Mouse (Mus musculus) megakaryocyte-erythroid progenitor cell, adult 5-6 weeks (primary cell): ENCODE measurements around the gene Gm3415. TPM values are rescaled to one million over a fixed set of nuclear protein-coding genes. Genes with fewer than 3 reads are reported as not detected.
"Not testable (repeated sequence)": the region's sequence is repeated elsewhere in the genome, so short reads cannot be mapped to it uniquely, and the experiment has no call there.

Experiments used
- ATAC-seq: replicated peaks from 2 replicates; pipeline ENCODE4 v1.8.0; 2016; ENCODE audit warnings: mild to moderate bottlenecking, inconsistent platforms; ENCODE audit not compliant: severe bottlenecking, poor library complexity, low FRiP score, low TSS enrichment
- total RNA-seq, 2 experiments: library from RNA; stranded (forward) in 1 of 2; stranded (reverse) in 1 of 2; fragments of 200-1000, 215-1000 nt in 1 of 2; fragments of >200 nt in 1 of 2; fragmentation: Nextera tagmentation in 1 of 2; gene quantifications; 2 replicates each; pipeline ENCODE4 v1.2.3; 2014 to 2017

Gene Gm3415
- total RNA-seq (2014; fragmentation: Nextera tagmentation) (not detected in 2 replicates), total RNA-seq (2017) (not detected in 2 replicates)

- not testable (repeated sequence) for ATAC-seq
Measured at GRCm38 (mm10) chr5:146555836-146556235, at the start of gene Gm3415. TSS of gene Gm3415 (plus strand) at chr5:146556136.

DNA sequence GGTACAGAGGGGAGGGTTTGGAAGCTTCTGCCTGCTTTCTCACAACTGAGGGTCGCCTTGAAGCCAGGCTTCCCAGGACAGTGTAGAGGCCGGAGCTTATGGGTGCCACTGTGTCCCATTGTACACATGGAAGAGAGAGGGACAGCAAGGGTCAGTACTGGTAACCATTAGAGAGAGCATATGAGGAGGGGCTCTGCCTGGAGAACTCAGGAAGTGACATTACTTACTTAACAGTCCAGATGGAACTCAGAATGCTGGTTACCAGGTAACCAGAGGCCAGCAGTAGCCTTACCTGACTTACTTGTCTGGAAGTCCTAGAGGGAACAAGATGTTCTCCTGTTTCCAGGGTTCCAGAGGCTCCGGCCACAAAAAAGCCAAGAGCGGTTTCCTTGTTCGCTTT, 42.1 kb upstream of the Gm3415 start, which contains the start of gene Gm3402:
Gene Gm3402, plus strand, starts transcription at position 301 of the 400 bp plus-strand sequence.
- ATAC-seq, result not testable (repeated sequence)

DNA sequence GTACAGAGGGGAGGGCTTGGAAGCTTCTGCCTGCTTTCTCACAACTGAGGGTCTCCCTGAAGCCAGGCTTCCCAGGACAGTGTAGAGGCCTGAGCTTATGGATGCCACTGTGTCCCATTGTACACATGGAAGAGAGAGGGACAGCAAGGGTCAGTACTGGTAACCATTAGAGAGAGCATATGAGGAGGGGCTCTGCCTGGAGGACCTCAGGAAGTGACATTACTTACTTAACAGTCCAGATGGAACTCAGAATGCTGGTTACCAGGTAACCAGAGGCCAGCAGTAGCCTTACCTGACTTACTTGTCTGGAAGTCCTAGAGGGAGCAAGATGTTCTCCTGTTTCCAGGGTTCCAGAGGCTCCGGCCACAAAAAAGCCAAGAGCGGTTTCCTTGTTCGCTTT, 30.4 kb upstream of the Gm3415 start, which contains the start of gene Gm3404:
Gene Gm3404, plus strand, starts transcription at position 301 of the 400 bp plus-strand sequence.
- ATAC-seq, result not testable (repeated sequence)

- ATAC-seq, result not testable (repeated sequence)
Measured at GRCm38 (mm10) chr5:146537347-146537746, 18.6 kb upstream of the Gm3415 start, which contains the start of gene Gm3409. TSS of gene Gm3409 (plus strand) at chr5:146537647.

DNA sequence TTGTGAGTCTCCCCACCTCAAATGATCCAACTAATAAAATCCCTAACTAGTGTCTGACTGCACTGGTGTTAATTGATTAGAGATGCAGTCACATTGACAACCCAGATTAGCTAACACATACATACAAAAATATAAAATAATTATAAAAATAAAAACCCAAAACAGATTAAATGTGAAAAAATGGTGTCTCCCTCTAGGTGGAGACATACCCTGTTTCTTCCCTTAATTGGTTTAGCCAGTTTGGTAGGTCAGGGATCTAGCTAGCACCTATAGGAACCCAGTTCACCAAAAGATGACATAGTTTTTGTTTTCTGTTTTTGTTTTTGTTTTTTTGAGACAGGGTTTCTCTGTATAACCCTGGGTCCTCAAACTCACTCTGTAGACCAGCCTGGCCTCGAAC, 8.3 kb downstream of the Gm3415 start:
- no peak for ATAC-seq

- ATAC-seq, result 0 out of 2 replicates have a peak, but pooled peaks have one; percentile 52
Measured at GRCm38 (mm10) chr5:146567054-146567453, 11.1 kb downstream of the Gm3415 start.

DNA sequence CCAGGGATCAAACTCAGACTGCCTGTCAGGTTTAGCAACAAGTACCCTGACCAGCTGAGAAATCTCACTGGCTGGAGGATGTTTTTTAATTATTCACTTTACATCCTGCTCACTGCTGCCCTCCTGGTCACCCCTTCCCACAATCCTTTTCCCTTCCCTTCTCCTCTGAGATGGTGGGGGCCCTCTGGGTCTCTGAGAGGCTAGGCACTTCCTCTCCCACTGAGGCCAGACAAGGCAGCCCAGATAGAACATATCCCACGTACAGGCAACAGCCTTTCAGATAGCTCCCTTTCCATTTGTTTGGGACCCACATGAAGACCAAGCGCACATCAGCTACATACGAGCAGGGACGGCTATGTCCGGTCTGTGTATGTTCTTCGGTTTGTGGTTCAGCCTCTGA, 14.2 kb downstream of the Gm3415 start:
- ATAC-seq, result not testable (repeated sequence)

DNA sequence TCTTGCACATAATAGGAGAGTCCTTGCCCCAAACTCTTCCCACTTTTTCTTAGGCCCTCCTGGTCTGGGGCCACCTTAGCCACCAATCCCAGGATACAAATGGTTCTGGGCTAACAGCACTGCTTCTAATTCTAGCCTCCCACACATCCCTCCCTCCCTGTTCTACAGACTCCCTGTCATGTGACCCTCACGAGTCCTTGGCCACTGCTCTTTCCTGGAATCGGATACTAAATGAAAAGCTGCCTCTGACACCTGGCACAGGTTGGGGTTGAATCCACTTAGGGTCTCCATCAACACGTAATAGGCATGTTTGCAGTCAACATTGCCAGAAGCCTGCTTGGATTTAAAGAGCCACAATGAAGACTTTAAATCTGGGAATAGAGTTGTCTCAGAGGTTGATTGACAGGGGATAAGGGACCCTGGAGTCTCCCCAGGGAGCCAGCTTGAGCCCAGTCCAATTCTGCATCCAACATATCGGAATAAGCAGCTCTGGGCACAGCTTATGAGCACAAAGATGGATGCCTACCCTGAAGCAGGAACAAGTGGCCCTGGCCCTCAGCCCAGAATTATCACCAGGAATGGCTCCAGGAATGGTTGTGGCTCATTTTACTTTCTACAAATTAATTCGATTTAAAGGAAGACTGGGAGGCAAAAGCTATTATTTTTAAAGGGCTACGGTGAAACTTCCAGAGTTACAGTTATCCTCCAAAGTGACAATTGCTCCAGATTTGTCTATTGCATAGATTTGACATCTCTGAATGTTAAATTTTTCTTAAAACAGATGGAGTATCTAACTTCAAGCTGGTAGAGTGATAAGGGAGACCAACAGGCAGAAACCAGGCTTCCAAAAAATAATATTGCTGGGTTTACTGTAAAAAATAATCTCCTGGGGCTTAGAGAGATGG, 16.1 kb downstream of the Gm3415 start:
- ATAC-seq, result not testable (repeated sequence)

DNA sequence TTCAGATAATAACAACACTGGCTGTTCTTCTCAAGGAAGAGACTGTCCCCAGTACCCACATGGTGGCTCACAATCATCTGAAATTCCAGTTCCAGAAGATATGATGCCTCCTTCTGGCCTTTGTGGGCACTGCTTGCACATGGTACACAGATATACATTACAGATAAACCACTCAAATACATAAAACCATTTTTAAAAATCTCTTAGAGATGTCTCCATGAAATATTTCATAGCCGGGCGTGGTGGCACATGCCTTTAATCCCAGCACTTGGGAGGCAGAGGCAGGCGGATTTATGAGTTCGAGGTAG, 16.8 kb downstream of the Gm3415 start:
- ATAC-seq, result not testable (repeated sequence)

DNA sequence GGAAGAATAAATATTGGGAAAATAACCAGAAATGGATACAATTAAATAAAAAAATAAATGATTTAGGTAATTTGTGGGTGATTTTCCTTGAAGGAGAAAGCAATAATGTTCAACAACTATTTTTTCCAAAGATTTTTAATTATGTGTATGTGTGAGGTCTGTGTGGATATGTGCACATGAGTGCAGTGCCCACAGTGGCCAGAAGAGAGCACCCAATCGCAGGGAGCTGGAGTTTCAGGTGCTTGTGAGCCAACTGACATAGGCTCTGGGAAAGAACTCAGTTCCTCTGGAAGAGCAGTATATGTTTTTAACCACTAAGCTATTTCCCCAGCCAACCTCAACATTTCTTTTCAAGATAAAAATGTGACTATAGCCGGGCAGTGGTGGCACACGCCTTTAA, 20.7 kb downstream of the Gm3415 start:
- ATAC-seq, result no peak

DNA sequence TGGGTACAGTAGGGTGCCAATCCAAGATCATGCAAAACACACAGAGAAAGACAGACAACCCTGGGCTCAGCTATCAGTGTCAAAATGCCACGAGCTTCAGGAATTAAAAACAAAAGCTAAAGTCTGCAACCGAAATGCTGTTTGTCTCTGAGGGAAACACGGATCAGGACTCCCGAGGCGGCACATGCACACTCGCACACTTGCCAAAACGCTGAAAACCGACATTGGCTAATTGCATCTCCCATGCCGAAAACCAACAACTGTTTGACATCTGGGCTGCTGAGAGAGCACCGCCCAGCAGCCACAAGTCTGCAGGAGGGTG, 28.2 kb downstream of the Gm3415 start:
- no peak for ATAC-seq

- ATAC-seq, result no peak
Measured at GRCm38 (mm10) chr5:146584478-146585306, 28.8 kb downstream of the Gm3415 start, which contains the start of gene Gpr12. TSS of gene Gpr12 (minus strand) at chr5:146585239.

- ATAC-seq, result no peak
Measured at GRCm38 (mm10) chr5:146585307-146585651, 29.3 kb downstream of the Gm3415 start.

DNA sequence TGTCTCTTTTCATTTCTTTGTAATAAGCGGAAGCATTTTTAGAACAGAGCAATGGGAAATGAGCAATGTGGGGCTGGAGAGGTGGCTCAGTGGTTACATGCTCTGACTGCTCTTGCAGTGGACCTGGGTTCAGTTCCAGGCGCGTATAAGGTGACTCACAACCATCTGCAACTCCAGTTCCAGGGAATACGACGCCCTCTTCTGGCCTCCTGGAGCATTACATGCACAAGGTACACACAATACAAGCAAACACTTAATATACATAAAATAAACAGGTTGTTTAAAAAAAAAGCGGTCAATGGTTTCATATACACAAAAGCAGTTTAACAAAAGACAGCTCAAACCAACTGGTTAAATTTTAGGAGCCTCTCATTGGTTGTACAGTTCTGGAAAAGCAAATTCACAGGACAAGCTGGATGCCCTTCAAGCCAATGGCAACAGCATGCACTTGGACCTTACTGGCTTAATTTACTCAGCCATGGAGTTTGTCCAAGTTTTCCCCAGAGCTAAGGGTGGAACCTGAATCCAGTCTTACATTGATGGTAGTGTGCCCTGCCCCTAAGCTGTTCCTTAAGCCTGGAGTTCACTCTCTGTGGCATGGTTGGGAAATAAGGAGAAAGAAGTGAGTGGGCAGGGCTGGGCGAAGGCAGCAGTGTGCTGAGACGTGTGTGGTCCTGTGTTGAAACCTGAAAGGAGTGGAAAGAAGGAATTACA, 30.6 kb downstream of the Gm3415 start:
- ATAC-seq, result no peak

GRCm38 (mm10) chr5:146590987-146591386, 35.1 kb downstream of the Gm3415 start:
- no peak for ATAC-seq

DNA sequence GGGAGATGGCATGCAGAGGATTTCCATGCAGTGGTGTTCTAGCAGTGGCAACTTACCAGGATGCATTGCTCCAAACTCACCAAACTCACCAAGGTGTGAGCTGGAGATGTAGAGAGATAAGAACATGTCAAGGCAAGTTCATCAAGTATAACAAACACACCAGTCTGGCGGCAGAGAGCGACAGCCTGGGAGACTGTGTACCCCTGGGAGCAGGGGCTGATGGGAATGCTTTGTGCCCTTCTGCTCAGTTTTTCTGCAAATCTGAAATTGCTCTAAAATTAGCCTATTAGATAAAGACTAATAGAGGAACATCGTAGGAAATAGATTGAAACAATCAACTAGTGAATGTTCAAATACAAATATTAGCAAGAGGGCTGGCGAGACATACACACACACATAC, 35.7 kb downstream of the Gm3415 start:
- no peak for ATAC-seq

GRCm38 (mm10) chr5:146592580-146592979, 36.6 kb downstream of the Gm3415 start:
- no peak for ATAC-seq

GRCm38 (mm10) chr5:146596612-146597502, 40.9 kb downstream of the Gm3415 start:
- ATAC-seq, result no peak

- no peak for ATAC-seq
Measured at GRCm38 (mm10) chr5:146597503-146597874, 41.6 kb downstream of the Gm3415 start.
